Comparison of ENCODE assay signal across 15 mouse cellular contexts in genomic region chrX:73558788-73559187, GRCm38 (mm10). TPM values are rescaled to one million over a fixed set of nuclear protein-coding genes. Genes with fewer than 3 reads are reported as not detected.
"Had no signal": no experiment of that assay in that cellular context is flagged by ENCODE, and none has a peak within 500 bp of the region (broad histone marks: within the 10 kb centered on the region; RNA-seq: fewer than 3 reads in every experiment).

No protein-coding gene starts in this region.

- DNase-seq: kidney, adult 2 months; kidney, postnatal 25 days; layer of hippocampus, adult 9-11 months; liver; lung, adult 18-20 months; lung, postnatal 10 days; lung, postnatal 36 days; retina, postnatal 1 day; right cerebral cortex, postnatal 25 days; thymus, adult 2 months; thymus, postnatal 4 days had no signal

- ATAC-seq: intestine, postnatal 0 days; liver, embryonic 12.5 days; midbrain, embryonic 15.5 days had no signal

RNA-seq across cellular contexts. Expression of gene Atp2b3, which starts 55.9 kb away (rescaled TPM):
- total RNA-seq: neutrophil, adult 5-6 weeks had no signal
